Mouse (Mus musculus) embryonic facial prominence, embryonic 10.5 days (tissue): ENCODE data around the gene BC049715. TPM values are rescaled to one million over a fixed set of nuclear protein-coding genes. Genes with fewer than 3 reads are reported as not detected.

Source experiments
- DNase-seq: peaks from one replicate; pipeline ENCODE4 v3.0.0-alpha.2; 2017; ENCODE audit warnings: low spot score
- H3K27ac ChIP-seq: fragments of 300-500 bp; sonication (generic); replicated peaks from 2 replicates; pipeline ENCODE4 v1.5.1; 2016; ENCODE audit warnings: mild to moderate bottlenecking
- H3K27me3 ChIP-seq: fragments of 300-500 bp; sonication (generic); replicated peaks from 2 replicates; pipeline ENCODE4 v1.6.1; 2016; ENCODE audit warnings: low read depth, mild to moderate bottlenecking; ENCODE audit not compliant: poor library complexity, severe bottlenecking
- H3K36me3 ChIP-seq: fragments of 300-500 bp; sonication (generic); replicated peaks from 2 replicates; pipeline ENCODE4 v1.6.1; 2016; ENCODE audit warnings: mild to moderate bottlenecking, moderate library complexity
- H3K4me1 ChIP-seq: fragments of 300-500 bp; sonication (generic); 2 replicates; pipeline ENCODE4 v1.6.1; 2016
- H3K4me3 ChIP-seq: fragments of 300-500 bp; sonication (generic); 2 replicates; pipeline ENCODE4 v1.5.1; 2016; ENCODE audit warnings: mild to moderate bottlenecking, moderate library complexity
- H3K9me3 ChIP-seq: fragments of 300-500 bp; sonication (generic); 2 replicates; pipeline ENCODE4 v1.6.1; 2016; ENCODE audit warnings: mild to moderate bottlenecking
- WGBS: fragments of 180-500 bp; shearing (Covaris S2); methylation state at CpG from one replicate; pipeline ENCODE4 v1.1.7; 2016; 5-methylcytosine and 5-hydroxymethylcytosine counted together
- polyA plus RNA-seq: library from polyadenylated mRNA; unstranded; fragments of >200 nt; fragmentation: Nextera tagmentation; extraction: Ambion mirVana; gene quantifications from 2 replicates; pipeline ENCODE4 v1.2.1, GENCODE M21; 2016

Gene BC049715
- polyA plus RNA-seq, 1 experiment from 2014 or later, result 2.1 TPM

GRCm38 (mm10) chr6:136801274-136801673 lies 26.2 kb upstream of the BC049715 start:
- 87% methylated on average over 6 of the region's 6 CpGs for WGBS
- no peak overlapping the region for H3K27ac ChIP-seq
- no peak overlapping the region for H3K4me3 ChIP-seq

GRCm38 (mm10) chr6:136803093-136803738 lies 24.2 kb upstream of the BC049715 start:
- H3K4me1 ChIP-seq, result peaks cover 22% of the 10 kb centered on the region
- H3K4me3 ChIP-seq, result peak overlapping the region; percentile 74
- WGBS, result 23% methylated on average over 12 of the region's 12 CpGs
- no peak for DNase-seq
- no peaks in the 10 kb centered on the region for H3K9me3 ChIP-seq
- H3K27me3 ChIP-seq, result no peaks in the 10 kb centered on the region
- peak overlapping the region; percentile 99 for H3K27ac ChIP-seq
- no peaks in the 10 kb centered on the region for H3K36me3 ChIP-seq

More at GRCm38 (mm10) chr6:136801274-136801673, 26.2 kb upstream of the BC049715 start:
- Histone ChIP-seq H3K36me3 (no peaks in the 10 kb centered on the region), H3K9me3 (no peaks in the 10 kb centered on the region), H3K4me1 (peaks cover 14% of the 10 kb centered on the region), H3K27me3 (no peaks in the 10 kb centered on the region)
- no peak for DNase-seq

GRCm38 (mm10) chr6:136803739-136804633 lies 23.4 kb upstream of the BC049715 start, which contains the start of gene Hist4h4:
Gene Hist4h4 (minus strand): TSS chr6:136804415.
- H3K9me3 ChIP-seq, result no peaks in the 10 kb centered on the region
- under 1% methylated on average over 50 of the region's 50 CpGs for WGBS
- peak within 1 kb of the TSS; percentile 74 for H3K4me3 ChIP-seq
- H3K27ac ChIP-seq, result peak within 1 kb of the TSS; percentile 99
- H3K36me3 ChIP-seq, result no peaks in the 10 kb centered on the region
- peaks cover 28% of the 10 kb centered on the region for H3K4me1 ChIP-seq
- DNase-seq, result peak; percentile 91
- H3K27me3 ChIP-seq, result no peaks in the 10 kb centered on the region

GRCm38 (mm10) chr6:136804705-136805408 lies 22.6 kb upstream of the BC049715 start:
- no peak for DNase-seq
- Histone ChIP-seq H3K36me3 (peaks cover 2% of the 10 kb centered on the region; the same call in 1 of the 2 replicates), H3K27me3 (no peaks in the 10 kb centered on the region), H3K4me3 (peak overlapping the region; percentile 74), H3K4me1 (peaks cover 36% of the 10 kb centered on the region), H3K27ac (peak overlapping the region; percentile 99), H3K9me3 (no peaks in the 10 kb centered on the region)
- 41% methylated on average over 9 of the region's 9 CpGs for WGBS

- 83% methylated on average over 1 of the region's 1 CpGs for WGBS
- Histone ChIP-seq H3K4me1 (peaks cover 36% of the 10 kb centered on the region), H3K4me3 (no peak overlapping the region), H3K36me3 (peaks cover 7% of the 10 kb centered on the region; the same call in 1 of the 2 replicates), H3K27me3 (no peaks in the 10 kb centered on the region), H3K27ac (no peak overlapping the region), H3K9me3 (no peaks in the 10 kb centered on the region)
- DNase-seq, result no peak
Measured at GRCm38 (mm10) chr6:136805409-136805775, 22.0 kb upstream of the BC049715 start.

- no peaks in the 10 kb centered on the region for H3K27me3 ChIP-seq
- peaks cover 19% of the 10 kb centered on the region for H3K36me3 ChIP-seq
- peaks cover 36% of the 10 kb centered on the region for H3K4me1 ChIP-seq
- peak overlapping the region; percentile 87 for H3K27ac ChIP-seq
- no peaks in the 10 kb centered on the region for H3K9me3 ChIP-seq
- WGBS, result 62% methylated on average over 5 of the region's 5 CpGs
- DNase-seq, result no peak
- no peak overlapping the region; the same call in 1 of the 2 replicates for H3K4me3 ChIP-seq
Measured at GRCm38 (mm10) chr6:136806819-136807218, 20.6 kb upstream of the BC049715 start.

- peak overlapping the region; percentile 87 for H3K27ac ChIP-seq
- no peaks in the 10 kb centered on the region for H3K27me3 ChIP-seq
- H3K9me3 ChIP-seq, result no peaks in the 10 kb centered on the region
- peaks cover 26% of the 10 kb centered on the region for H3K36me3 ChIP-seq
- WGBS, result 30% methylated on average over 18 of the region's 18 CpGs
- peaks cover 36% of the 10 kb centered on the region for H3K4me1 ChIP-seq
- DNase-seq, result peak; percentile 54
- H3K4me3 ChIP-seq, result peak overlapping the region; percentile 88
Measured at GRCm38 (mm10) chr6:136807395-136808013, 19.9 kb upstream of the BC049715 start.

GRCm38 (mm10) chr6:136808014-136808417 lies 19.4 kb upstream of the BC049715 start, which contains the start of gene H2afj:
Gene H2afj (plus strand): TSS chr6:136808244.
- DNase-seq, result peak; percentile 98
- H3K4me3 ChIP-seq, result peak within 1 kb of the TSS; percentile 88
- H3K4me1 ChIP-seq, result peaks cover 33% of the 10 kb centered on the region
- H3K36me3 ChIP-seq, result peaks cover 31% of the 10 kb centered on the region
- peak within 1 kb of the TSS; percentile 87 for H3K27ac ChIP-seq
- H3K27me3 ChIP-seq, result no peaks in the 10 kb centered on the region
- 0% methylated on average over 34 of the region's 34 CpGs for WGBS
- H3K9me3 ChIP-seq, result no peaks in the 10 kb centered on the region

- Histone ChIP-seq H3K27me3 (no peaks in the 10 kb centered on the region), H3K36me3 (peaks cover 38% of the 10 kb centered on the region), H3K4me1 (peaks cover 28% of the 10 kb centered on the region), H3K4me3 (peak overlapping the region; percentile 88), H3K27ac (peak overlapping the region; percentile 84), H3K9me3 (no peaks in the 10 kb centered on the region)
- peak; percentile 44 for DNase-seq
- under 1% methylated on average over 28 of the region's 28 CpGs for WGBS
Measured at GRCm38 (mm10) chr6:136808631-136809046, 18.8 kb upstream of the BC049715 start.

GRCm38 (mm10) chr6:136809077-136809476 lies 18.3 kb upstream of the BC049715 start:
- Histone ChIP-seq H3K4me1 (peaks cover 28% of the 10 kb centered on the region), H3K27ac (peak overlapping the region; percentile 84; the same call in 1 of the 2 replicates), H3K9me3 (no peaks in the 10 kb centered on the region), H3K36me3 (peaks cover 42% of the 10 kb centered on the region), H3K4me3 (peak overlapping the region; percentile 88), H3K27me3 (no peaks in the 10 kb centered on the region)
- WGBS, result 40% methylated on average over 14 of the region's 14 CpGs
- no peak for DNase-seq

GRCm38 (mm10) chr6:136809673-136810072 lies 17.8 kb upstream of the BC049715 start:
- WGBS, result 70% methylated on average over 13 of the region's 13 CpGs

GRCm38 (mm10) chr6:136811196-136811595 lies 16.2 kb upstream of the BC049715 start:
- Histone ChIP-seq H3K9me3 (no peaks in the 10 kb centered on the region), H3K27ac (no peak overlapping the region), H3K4me3 (no peak overlapping the region), H3K36me3 (peaks cover 62% of the 10 kb centered on the region), H3K4me1 (peaks cover 22% of the 10 kb centered on the region), H3K27me3 (no peaks in the 10 kb centered on the region)
- no peak for DNase-seq
- 91% methylated on average over 10 of the region's 10 CpGs for WGBS

More at GRCm38 (mm10) chr6:136809673-136810072, 17.8 kb upstream of the BC049715 start:
- H3K27ac ChIP-seq, result no peak overlapping the region
- H3K9me3 ChIP-seq, result no peaks in the 10 kb centered on the region
- H3K4me3 ChIP-seq, result peak overlapping the region; percentile 88
- peaks cover 27% of the 10 kb centered on the region for H3K4me1 ChIP-seq
- DNase-seq, result no peak
- H3K27me3 ChIP-seq, result no peaks in the 10 kb centered on the region
- peaks cover 48% of the 10 kb centered on the region for H3K36me3 ChIP-seq
